Mouse (Mus musculus) kidney, postnatal 0 days (tissue): Measurements from ENCODE around the gene Spsb1. TPM values are rescaled to one million over a fixed set of nuclear protein-coding genes. Genes with fewer than 3 reads are reported as not detected.
A peak's percentile ranks its signal among the peaks of the same experiment; 100 is the strongest.

Experiments
- ATAC-seq: fragments of 200-750 bp; cut with Nextera tagmentation; replicated peaks from 2 replicates; pipeline ENCODE4 v1.8.0; 2017; ENCODE audit warnings: low read depth, moderate number of reproducible peaks, moderate TSS enrichment, moderate library complexity; ENCODE audit not compliant: low FRiP score
- DNase-seq: peaks from one replicate; pipeline ENCODE4 v3.0.0-alpha.2; 2016; ENCODE audit warnings: low spot score
- H3K27ac ChIP-seq: fragments of 300-500 bp; sonication (generic); 2 replicates; pipeline ENCODE4 v1.5.1; 2014; ENCODE audit warnings: mild to moderate bottlenecking
- H3K27me3 ChIP-seq: fragments of 300-500 bp; sonication (generic); 2 replicates; pipeline ENCODE4 v1.6.1; 2014; ENCODE audit warnings: low read length, mixed read lengths; ENCODE audit not compliant: insufficient read depth
- H3K36me3 ChIP-seq: fragments of 300-500 bp; sonication (generic); 2 replicates; pipeline ENCODE4 v1.6.1; 2014; ENCODE audit warnings: low read length, mixed read lengths; ENCODE audit not compliant: insufficient read depth
- H3K4me1 ChIP-seq: fragments of 300-500 bp; sonication (generic); replicated peaks from 2 replicates; pipeline ENCODE4 v1.6.1; 2014; ENCODE audit warnings: antibody characterized with exemption, low read length, mixed read lengths; ENCODE audit not compliant: insufficient read depth
- H3K4me2 ChIP-seq: fragments of 300-500 bp; sonication (generic); 2 replicates; pipeline ENCODE4 v1.6.1; 2014; ENCODE audit warnings: mild to moderate bottlenecking, low read length, moderate library complexity, mixed read lengths
- H3K4me3 ChIP-seq: fragments of 300-500 bp; sonication (generic); replicated peaks from 2 replicates; pipeline ENCODE4 v1.5.1; 2014; ENCODE audit warnings: low read depth, low read length
- H3K9ac ChIP-seq: fragments of 300-500 bp; sonication (generic); 2 replicates; pipeline ENCODE4 v1.6.1; 2014; ENCODE audit warnings: low read depth, low read length
- H3K9me3 ChIP-seq: fragments of 300-500 bp; sonication (generic); replicated peaks from 2 replicates; pipeline ENCODE4 v1.6.1; 2016; ENCODE audit warnings: low read length, inconsistent platforms, mixed read lengths
- CTCF ChIP-seq: IDR thresholded peaks from 2 replicates; pipeline ENCODE4 v1.5.1; 2016; ENCODE audit warnings: antibody characterized with exemption, low read depth, mild to moderate bottlenecking, moderate library complexity
- WGBS: fragments of 180-500 bp; shearing (Covaris S2); extraction: QIAGEN DNeasy Blood & Tissue Kit; methylation state at CpG from one replicate; pipeline ENCODE4 v1.1.7; 2014; 5-methylcytosine and 5-hydroxymethylcytosine counted together
- polyA plus RNA-seq: library from polyadenylated mRNA; unstranded; fragments of >200 nt; fragmentation: Nextera tagmentation; extraction: Ambion mirVana; gene quantifications from 2 replicates; pipeline ENCODE4 v1.2.1, GENCODE M21; 2015

Spsb1 gene
- polyA plus RNA-seq, 1 experiment from 2014 or later, result 11.6 TPM

- Histone ChIP-seq H3K27ac (no peak overlapping the region), H3K36me3 (no peaks in the 10 kb centered on the region), H3K4me3 (no peak overlapping the region), H3K4me2 (no peak overlapping the region), H3K4me1 (peaks cover 34% of the 10 kb centered on the region), H3K27me3 (no peaks in the 10 kb centered on the region), H3K9me3 (no peaks in the 10 kb centered on the region), H3K9ac (no peak overlapping the region)
- 63% methylated on average over 15 of the region's 15 CpGs for WGBS
- no peak for DNase-seq
- ATAC-seq, result no peak
- no peak for TF ChIP-seq CTCF
Observed at GRCm38 (mm10) chr4:149918455-149919070, 36.3 kb downstream of the Spsb1 start.

- no peak for ATAC-seq
- Histone ChIP-seq H3K27ac (peak overlapping the region; percentile 43), H3K9ac (no peak overlapping the region), H3K4me2 (no peak overlapping the region), H3K36me3 (no peaks in the 10 kb centered on the region), H3K4me1 (peaks cover 36% of the 10 kb centered on the region), H3K9me3 (no peaks in the 10 kb centered on the region), H3K27me3 (no peaks in the 10 kb centered on the region), H3K4me3 (no peak overlapping the region)
- no peak for TF ChIP-seq CTCF
- WGBS, result 58% methylated on average over 3 of the region's 3 CpGs
- DNase-seq, result no peak
Observed at GRCm38 (mm10) chr4:149916831-149917230, 38.0 kb downstream of the Spsb1 start.

- H3K27me3 ChIP-seq, result no peaks in the 10 kb centered on the region
- no peak overlapping the region for H3K4me2 ChIP-seq
- WGBS, result 52% methylated on average over 7 of the region's 7 CpGs
- H3K4me3 ChIP-seq, result no peak overlapping the region
- no peak overlapping the region for H3K9ac ChIP-seq
- H3K9me3 ChIP-seq, result no peaks in the 10 kb centered on the region
- DNase-seq, result peak; percentile 71
- H3K36me3 ChIP-seq, result no peaks in the 10 kb centered on the region
- H3K4me1 ChIP-seq, result peaks cover 29% of the 10 kb centered on the region; the same call in 1 of the 2 replicates
- ATAC-seq, result peak; percentile 67
- no peak for TF ChIP-seq CTCF
- H3K27ac ChIP-seq, result peak overlapping the region; percentile 60
Observed at GRCm38 (mm10) chr4:149913709-149914370, 41.0 kb downstream of the Spsb1 start.

GRCm38 (mm10) chr4:149912451-149912850 is 42.4 kb downstream of the Spsb1 start:
- H3K27me3 ChIP-seq, result no peaks in the 10 kb centered on the region
- H3K4me1 ChIP-seq, result peaks cover 26% of the 10 kb centered on the region; the same call in 1 of the 2 replicates
- H3K9ac ChIP-seq, result no peak overlapping the region
- ATAC-seq (no peak), DNase-seq (no peak)
- H3K4me3 ChIP-seq, result no peak overlapping the region
- no peaks in the 10 kb centered on the region for H3K36me3 ChIP-seq
- no peaks in the 10 kb centered on the region for H3K9me3 ChIP-seq
- H3K27ac ChIP-seq, result no peak overlapping the region
- no peak overlapping the region for H3K4me2 ChIP-seq
- WGBS, result 29% methylated on average over 4 of the region's 4 CpGs
- TF ChIP-seq CTCF, result no peak

GRCm38 (mm10) chr4:149910558-149910957 is 44.3 kb downstream of the Spsb1 start:
- whole genome bisulfite sequencing, result 83% methylated on average over 4 of the region's 4 CpGs
- Histone ChIP-seq H3K27ac (no peak overlapping the region), H3K4me2 (no peak overlapping the region), H3K27me3 (no peaks in the 10 kb centered on the region), H3K9ac (no peak overlapping the region), H3K9me3 (no peaks in the 10 kb centered on the region), H3K4me1 (peaks cover 32% of the 10 kb centered on the region; the same call in 1 of the 2 replicates), H3K4me3 (no peak overlapping the region), H3K36me3 (no peaks in the 10 kb centered on the region)
- no peak for DNase-seq
- ATAC-seq, result no peak
- no peak for TF ChIP-seq CTCF

- no peak overlapping the region for H3K4me3 ChIP-seq
- ATAC-seq (no peak), DNase-seq (no peak)
- H3K4me2 ChIP-seq, result no peak overlapping the region
- H3K27ac ChIP-seq, result no peak overlapping the region
- TF ChIP-seq CTCF, result no peak
- peaks cover 31% of the 10 kb centered on the region; the same call in 1 of the 2 replicates for H3K4me1 ChIP-seq
- no peaks in the 10 kb centered on the region for H3K9me3 ChIP-seq
- no peak overlapping the region for H3K9ac ChIP-seq
- no peaks in the 10 kb centered on the region for H3K27me3 ChIP-seq
- H3K36me3 ChIP-seq, result no peaks in the 10 kb centered on the region
- WGBS, result 79% methylated on average over 13 of the region's 13 CpGs
Observed at GRCm38 (mm10) chr4:149909551-149909950, 45.3 kb downstream of the Spsb1 start.
